Mouse (Mus musculus) NIH3T3 (cell line): Measurements from ENCODE around the gene Gm5767.
A peak's percentile ranks its signal among the peaks of the same experiment; 100 is the strongest.

Source experiments
- DNase-seq: peaks from one replicate; pipeline ENCODE4 v3.0.0-alpha.2; 2012; ENCODE audit warnings: low read depth

Gene Gm5767

DNA sequence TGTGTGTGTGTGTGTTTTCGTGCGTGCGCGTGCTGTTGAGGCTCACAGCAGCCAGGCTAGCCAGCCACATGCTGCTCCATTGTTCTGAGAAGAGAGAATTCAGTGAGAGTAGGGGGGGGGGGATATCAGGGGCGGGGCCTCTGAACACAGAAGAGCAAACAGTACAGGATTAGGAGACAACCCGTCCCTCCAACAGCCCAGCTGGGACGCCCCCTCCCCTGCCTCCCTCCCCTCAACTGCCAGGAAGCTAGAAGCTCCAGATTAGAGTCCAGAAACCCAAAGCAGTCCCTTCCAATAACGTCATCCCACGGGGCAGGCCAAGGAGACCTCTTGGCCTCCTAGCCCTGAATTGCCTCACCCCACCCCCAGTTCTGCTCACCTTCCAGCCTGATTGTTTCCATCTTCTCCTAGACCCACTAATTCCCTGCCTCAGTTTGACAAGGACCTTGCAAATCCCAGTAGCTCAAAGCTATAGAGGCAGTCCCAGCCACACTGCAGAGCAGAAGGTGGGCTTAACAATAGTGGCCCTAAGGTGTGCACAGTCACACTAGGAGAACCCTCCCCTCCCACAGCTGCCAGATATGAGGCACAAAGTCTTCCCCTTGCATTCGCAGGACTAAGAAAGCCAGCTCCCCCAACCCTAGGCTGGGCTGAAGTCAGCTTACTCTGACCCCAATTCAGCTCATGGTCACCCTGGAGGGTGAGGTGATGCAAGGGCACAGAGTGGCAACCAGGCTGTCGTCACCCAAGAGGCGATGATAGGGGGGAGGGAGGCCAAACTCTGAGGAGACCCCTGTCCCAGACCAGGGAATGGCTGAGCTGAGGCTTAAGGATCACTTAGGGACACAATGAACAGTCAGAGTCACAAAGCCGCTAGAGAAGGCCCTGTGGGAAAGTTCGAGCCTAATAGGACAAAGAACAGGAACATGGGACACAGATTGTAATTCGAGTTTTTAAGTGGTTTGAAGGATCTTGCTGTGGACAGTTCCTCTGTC, 10.2 kb upstream of the Gm5767 start:
- no peak for DNase-seq

DNA sequence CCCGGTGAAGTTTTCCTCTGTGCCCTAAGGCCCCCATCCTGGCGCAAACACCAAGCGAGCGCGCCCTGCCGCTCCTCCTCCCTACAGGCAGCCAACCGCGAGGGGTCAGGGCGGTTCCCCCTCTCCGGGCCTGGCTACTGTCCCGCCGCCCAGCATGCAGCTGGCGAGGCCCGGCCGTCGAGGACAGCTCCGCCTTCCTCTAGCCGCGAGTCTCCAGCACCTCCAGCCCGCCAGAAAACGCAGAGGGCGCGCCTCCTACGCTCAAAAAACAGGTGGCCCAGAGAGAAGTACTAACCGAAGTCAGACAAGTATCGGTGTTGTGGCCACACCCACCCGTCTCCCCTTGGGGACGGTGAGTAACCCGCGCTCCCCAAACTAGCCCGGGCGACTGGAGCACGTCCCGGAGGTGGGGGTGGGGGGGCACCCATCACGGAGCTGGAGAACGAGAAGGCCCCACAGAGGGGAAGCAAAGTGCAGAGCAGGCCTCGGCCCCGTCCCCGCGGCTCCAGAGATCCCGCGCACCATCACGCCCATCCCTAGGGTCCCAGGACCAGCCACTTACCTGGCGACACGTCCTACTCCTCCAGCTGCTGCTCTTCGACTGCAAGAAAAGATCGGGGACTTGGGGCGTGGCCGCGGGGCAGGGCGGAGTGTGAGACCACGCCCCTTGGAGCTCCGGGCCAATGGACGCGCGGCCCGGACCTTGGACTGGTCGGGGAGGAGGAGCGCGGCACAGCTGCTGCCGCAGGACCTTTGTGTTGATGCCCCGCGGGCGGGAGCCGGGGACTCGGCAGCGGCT, 8.8 kb upstream of the Gm5767 start, which contains the start of gene Carhsp1:
TSS of gene Carhsp1 (minus strand) at position 605 of the 799 bp plus-strand sequence.
- DNase-seq = peak; percentile 97

DNA sequence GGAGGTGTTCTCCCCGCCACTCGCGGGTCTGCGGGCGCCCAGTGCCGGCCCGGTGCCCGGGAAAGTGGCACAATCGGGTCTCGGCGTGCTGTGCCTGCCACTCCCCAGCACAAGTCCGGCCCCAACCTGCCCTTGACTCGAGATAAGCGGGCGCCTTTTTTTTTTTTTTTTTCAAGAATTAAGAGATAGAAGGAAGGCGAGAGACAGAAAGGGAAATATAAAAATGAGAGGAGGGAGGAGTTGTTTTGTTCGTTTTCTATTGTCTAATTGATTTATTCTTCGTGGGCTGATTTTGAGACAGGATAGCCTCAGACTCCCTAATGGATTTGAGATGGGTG, 8.3 kb upstream of the Gm5767 start:
- no peak for DNase-seq

DNA sequence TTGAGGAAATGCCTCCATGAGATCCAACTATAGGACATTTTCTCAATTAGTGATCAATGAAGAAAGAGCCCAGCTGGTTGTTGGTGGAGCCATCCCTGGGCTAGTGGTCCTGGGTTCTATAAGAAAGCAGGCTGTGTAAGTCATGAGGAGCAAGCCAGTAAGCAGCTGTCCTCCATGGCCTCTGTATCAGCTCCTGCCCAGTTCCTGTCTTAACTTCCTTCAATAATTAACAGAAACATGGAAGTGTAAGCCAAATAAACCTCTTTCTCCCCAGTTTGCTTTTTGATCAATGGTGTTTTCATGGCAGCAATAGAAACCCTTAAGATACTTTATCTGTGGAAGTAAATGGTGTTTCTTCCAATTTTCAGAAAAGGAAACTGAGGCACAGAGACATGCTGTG, 7.8 kb upstream of the Gm5767 start:
- DNase-seq = no peak

DNA sequence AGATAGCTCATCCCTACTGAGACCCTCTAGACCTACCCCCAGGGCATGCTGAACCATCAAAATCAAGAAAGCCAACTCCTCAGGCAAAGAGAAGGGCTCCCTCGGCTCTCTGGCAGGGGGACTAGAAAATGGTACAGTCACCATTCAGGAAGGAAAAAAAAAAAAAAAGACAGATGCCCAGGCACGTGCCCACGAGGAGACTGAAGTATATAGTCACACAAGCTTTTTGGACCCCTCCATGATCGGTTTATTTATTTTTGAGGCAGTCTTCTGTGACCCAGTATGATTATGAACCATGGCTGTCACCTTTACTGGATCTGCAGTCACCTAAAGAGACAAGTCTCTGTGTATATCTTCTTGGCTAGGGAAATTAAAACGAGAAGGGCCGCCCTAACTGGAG, 7.2 kb upstream of the Gm5767 start:
- DNase-seq = no peak

DNA sequence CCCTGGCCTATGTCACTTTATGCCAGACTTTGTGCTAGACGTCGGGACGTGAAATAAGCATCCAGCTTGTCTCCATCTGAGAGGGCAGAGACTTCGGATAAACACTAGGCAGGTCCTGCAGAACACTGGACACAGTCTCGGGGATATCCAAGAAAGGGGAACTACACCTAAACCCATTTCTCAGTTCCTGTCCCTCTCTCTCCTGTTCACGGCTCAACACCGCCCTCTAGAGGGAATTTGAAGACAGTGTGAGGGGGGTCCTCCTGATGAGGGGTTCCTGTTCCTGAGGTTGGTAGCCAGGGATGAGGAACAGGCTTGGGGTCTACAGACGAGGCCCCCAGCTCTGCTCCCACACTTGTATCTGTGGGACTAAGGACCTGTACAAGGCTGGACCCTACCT, 6.4 kb upstream of the Gm5767 start:
- DNase-seq = peak; percentile 80

DNA sequence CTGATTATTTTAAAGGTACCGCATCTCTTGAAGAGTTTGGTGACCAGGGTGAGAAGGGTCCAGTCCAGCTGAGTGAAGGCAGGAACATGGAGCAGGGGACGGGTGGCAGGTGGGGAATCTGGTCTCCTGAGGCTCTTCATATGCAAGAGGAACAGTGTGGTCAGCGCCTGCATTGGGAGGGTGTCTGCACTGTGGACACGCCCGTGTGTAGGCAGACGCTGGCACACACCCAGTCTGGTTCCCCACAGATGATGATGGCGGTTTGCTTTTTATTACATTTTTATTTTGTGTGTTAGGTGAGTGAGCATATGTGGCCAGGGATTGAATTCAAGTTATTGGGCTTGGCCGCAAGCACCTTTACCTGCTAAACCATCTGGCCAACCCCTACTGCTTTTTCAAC, 5.0 kb upstream of the Gm5767 start:
- DNase-seq = no peak

DNA sequence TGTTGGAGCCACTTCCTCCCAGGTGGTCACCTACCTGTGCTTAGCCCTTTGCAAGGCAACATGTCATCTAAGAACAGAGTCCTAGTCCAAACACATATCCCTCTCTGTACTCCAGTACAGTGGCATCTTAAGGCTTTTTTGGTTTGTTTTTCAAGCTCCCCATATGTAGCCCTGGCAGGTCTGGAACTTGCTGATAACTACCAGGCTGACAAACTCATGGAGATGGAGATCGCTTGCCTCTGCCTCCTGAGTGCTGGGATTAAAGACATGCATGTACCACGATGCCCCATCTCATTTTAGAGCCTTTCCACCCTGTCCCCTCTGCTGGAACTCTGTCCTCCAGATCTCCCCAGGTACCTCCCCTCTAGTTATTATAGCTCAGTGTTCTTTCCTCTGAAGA, 4.3 kb upstream of the Gm5767 start:
- no peak for DNase-seq

DNA sequence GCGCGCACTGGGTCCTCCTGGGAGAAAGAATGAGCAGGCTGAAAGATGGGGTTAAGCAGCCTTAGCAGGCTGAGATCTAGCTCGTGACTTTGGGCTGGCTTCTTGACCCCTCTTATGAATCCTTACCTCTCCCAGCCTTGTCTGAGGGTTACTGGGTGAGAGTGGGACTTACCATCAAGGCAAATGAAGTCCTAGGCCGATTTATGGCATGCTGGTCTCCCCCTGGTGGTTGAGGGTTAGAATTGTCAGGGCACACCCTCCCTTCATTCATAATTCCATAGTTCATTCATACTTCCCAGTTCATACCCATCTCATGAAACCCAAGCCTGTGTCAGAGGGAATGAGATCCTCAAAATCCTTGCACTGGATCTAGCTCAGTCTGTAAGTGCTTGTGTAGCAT, 3.8 kb upstream of the Gm5767 start:
- DNase-seq = peak; percentile 81

DNA sequence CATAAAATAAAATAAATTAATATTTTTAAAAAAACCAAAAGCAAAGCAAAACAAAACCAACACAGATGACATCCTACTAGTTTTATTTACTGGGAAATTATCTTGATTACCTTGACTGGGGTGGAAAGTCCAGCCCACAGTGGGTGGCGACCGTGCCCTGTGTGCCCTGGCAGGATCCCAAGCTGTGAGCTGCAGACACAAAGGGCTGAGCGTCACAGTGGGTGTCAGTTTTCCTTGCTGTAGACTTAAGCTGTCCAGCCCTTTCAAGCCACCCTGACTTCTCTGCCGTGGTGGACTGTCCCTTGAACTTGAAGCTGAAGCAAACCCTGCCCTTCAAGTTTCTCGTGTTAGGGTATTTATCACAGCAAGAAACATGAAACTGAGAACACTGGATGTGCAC, 2.5 kb upstream of the Gm5767 start:
- no peak for DNase-seq

DNA sequence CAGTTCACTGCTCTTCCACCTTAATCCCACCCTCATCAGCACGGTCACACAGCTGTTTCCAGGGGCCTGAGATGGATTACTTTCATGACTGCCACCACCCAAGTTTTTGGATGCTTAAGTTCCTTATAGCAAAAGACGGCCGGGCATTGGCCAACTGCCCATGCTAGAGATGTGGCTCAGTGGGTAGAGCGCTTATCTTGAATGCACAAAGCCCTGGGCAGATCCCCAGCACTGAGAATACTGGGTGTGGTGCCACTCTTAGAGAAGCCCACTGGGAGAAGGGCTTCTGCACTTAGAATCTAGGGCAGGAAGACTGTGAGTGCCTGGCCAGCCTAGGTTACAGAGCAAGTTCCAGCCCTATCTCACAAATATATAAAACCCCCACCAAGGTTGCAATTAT, 1.9 kb upstream of the Gm5767 start:
- no peak for DNase-seq

DNA sequence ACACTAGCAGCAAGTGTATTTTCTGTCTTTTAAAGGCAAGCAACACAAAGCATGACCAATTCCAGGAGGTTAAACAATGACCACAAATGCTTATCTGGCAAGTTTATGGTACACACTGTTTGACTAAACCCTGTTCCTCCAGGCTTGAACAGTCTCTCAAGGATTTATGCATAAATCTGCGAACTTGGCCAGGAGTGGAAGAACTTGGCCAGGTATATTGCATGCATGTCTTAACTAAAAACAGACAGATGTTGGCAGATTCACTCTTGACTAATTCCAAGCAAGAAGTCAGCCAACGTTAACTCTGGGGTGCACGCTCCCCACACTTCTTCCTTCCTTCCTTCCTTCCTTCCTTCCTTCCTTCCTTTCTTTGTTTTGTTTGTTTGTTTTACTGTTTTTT, 790 bp upstream of the Gm5767 start:
- no peak for DNase-seq

DNA sequence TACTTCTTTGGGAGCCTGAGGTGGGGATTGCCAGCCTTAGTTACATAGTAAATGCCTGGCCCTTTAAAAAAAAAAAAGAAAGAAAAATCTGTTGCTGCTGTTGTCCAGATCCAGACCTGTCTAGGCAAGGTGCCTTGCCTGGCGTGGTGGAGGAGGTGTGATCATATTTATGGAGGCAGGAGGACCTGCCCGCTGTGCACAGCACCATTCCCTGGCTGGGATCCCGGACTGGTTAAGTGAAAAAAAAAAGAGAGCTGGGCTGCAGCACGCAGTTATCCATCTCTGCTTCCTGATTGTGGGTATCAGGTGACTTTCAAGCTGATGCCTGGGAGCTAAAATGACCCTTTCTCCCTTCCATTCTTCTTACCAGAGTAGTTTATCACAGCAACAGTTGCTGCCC, 4.5 kb downstream of the Gm5767 start:
- no peak for DNase-seq

DNA sequence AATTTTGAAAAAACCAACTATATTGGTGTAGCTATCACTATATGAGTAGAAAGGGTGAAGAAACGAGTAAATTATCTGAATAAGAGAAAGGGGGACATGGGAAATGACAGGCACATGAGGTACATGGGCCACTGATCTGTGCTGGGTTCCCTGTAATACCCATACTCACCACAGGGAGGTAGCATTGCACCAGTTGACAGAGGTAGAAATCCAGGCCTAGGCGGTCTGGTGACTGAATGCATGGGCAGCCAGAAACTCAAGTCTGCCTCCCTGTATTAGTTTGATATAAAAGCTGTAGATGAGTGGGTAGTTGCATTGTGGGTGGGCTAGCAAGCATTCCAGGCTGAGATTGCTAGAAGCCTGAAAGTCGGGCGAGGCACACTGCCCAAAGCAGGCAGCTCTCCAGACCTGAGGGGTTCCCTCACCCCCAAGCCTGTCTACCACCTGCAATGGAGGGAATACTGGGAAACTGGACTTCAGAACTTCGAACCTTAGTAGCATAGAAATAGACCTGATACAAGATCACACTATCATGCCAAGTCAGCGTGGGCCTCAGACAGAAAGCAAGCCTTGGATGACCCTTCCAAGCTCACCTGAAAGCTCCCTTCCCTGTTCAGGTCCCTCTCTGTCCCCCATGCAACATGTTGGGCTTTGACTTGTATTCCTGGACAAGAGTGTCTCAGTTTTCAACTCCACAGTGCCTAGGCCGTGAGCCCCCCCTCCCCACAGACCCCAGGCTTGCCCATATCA, 5.7 kb downstream of the Gm5767 start:
- DNase-seq = peak; percentile 86

DNA sequence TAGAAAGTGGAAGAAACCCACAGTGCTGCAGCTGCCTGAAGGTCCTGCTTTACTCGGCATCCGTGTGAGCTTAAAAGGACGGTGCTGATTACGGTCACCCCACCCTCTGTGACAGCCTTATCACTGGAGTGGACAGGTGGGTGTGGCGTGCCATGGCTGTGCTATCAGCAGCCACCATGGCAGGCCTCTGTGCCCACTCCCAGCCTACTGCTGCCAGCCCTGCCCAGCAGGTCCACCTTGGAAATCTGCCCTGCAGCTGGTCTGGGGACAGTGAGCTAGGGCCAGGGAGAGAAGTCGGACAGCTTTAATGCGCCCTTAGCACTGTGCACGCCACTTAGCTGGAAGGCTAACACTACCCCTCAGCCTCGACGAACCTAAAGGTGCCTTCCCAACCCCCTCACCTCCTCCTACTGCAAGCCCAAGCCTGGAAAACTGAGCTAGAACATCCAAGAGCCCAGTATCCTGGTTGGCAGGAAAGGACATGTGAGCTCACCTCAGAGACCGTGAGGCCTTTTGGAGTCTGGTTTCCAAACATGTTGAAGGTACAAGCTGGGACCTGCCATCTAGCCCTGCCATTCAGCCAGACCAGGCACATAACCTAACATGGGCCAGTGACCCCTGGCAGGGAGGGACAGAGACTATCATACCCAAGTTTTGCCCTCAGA, 6.4 kb downstream of the Gm5767 start:
- DNase-seq = no peak

DNA sequence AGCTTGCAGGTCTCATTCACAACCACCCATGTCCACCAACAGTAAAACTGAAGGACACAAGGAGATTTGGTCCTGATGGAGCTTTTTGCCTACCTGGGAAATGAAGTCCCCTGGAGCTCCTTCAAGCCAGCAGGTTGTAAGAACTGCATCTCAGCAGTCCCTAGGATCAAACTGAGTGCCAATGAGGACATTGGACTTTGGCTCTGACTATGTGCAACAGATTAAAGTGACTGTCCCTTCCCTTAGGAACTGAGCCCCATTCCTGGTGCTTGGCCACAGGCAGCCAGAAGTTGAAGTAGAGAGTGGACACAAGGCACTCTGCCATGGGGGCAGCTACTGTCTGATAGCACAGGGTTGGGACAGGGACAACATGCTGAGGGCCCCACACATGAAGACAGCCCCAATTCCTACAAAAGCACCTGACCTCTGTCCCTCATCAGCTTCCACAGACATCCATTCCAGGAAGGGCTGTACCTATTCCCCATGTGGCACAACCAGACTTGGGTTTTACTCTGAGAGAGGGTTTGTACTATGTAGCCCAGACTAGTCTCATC, 7.1 kb downstream of the Gm5767 start:
- no peak for DNase-seq

DNA sequence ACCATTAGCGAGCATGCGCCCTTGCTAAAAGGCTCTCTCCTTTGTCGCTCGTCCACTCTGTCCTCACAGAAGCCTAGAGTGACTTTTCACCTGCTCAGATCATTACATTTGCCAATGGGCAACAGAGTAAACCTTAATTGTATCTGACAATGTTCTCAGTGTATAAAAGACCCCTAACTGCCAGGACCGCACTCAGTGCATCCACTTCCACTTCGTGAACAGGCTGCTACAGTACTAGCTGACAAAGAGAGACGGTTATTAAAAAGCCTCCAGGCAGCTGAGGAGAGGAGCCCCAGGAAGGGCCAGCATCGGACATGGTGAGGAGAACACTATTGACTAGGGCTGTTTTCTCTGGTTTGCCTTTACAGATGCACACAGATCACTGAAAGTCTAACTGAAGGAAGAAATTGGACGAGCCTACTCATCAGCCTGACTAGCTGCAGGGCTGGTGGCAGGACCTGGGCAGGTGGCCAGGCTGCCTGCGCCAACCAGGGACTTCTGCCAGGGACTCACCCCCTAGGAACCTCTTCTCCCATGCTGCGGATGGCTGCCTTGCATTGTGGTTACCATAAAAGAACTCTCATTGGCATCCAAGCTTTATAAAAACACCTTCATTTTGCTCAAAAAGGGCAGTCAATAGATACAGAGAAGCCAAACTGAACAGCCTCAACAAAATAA, 9.5 kb downstream of the Gm5767 start:
- peak; percentile 52 for DNase-seq

DNA sequence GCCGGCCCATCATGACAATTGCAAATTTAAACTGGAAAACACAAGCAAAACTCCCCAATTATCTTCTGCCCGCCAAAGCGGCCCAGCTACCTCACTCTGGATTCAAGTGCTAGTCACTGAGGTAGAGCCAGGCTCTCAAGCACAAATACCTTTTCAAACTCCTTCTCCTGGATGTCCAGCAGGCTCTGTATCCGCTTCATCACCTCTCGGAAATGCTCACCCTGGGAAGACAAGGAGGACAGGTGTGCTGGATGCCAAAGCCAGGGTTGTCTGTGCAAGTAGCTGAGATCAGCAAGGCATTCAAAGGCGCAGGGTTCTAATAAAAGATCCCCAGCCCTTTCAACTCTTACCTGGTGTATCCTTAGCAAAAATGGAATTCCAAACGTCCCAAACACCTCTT, 10.6 kb downstream of the Gm5767 start:
- no peak for DNase-seq

DNA sequence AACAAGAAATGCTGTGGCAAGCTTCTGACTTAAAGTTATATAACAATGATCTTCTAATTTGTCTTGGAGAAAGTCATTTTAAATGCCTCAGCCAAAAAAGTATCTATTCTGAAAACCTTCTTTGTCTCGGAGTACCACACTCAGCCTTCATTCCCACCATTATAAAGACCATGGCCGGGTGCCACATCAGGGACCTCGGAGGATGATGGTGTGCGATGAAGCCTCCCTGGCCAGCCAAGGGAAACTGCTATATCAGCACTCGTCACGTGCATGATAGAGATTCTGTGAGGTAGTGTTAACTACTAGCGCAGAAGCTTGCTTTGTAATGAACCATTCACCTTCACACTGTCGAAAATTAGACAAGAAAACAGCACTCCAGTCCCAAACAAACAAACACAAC, 19.0 kb downstream of the Gm5767 start:
- no peak for DNase-seq

DNA sequence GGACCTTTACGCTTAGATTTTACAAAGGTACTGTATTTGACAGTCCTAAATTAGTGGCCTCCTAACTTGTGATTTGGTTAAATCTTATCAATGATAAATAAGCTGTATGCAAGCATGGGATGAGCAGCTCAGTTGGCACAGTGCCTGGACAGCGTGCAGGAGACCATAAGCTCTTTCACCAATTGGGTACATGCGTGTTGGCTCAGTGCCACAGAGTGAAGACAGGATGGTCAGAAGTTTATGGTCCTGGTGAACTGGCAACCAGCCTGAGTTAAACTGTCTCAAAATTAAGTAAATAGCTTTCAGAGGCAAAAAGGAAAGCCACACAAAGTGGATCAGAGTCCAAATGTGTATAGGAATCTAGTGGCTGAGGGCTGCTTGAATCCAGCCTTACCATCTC, 20.0 kb downstream of the Gm5767 start:
- peak; percentile 33 for DNase-seq

DNA sequence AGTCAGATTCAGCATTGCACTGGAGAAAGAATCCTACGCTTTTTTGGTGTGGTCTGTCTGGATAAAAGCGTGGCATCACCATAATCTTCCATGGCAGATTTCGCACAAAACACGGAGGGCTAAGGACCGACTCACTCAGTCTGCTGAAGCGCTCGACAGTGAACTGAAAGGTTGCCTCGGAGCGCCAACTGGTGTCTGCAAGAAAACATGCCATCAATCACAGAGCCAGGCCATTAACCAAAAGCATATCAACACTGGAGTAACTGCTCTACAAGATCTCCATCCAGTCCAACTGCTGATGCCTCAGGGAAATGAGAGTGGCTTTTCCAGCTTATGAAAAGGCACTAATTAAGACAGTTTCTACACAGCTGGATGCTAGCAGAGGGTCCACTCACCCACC, 31.4 kb downstream of the Gm5767 start:
- DNase-seq = peak; percentile 23
